Mouse (Mus musculus): ENCODE results near the gene Gm9964.
"Not testable (repeated sequence)": the region's sequence is repeated elsewhere in the genome, so short reads cannot be mapped to it uniquely, and the experiment has no call there.

DNA sequence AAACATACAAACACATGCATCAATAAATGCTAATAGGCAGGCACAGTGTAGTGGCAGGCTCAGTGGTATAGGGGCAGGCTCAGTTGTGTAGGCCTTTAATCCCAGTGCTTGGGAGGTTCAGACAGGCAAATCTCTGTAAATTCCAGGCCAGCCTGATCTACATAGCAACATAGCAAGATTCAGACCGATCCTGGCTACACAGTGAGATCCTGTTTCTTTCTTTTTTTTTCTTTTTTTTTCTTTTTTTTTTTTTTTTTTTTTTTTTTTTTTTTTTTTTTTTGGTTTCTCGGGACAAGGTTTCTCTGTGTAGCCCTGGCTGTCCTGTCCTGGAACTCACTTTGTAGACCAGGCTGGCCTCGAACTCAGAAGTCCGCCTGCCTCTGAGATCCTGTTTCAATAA, 36.6 kb downstream of the Gm9964 start:
- not testable (repeated sequence) for TF ChIP-seq CTCF (IDR thresholded peaks at IDR 0.05; ENCODE audit: low read depth, low read length); POLR2A (IDR thresholded peaks at IDR 0.05; ENCODE audit: insufficient read depth, low read length)

Data from ES-Bruce4 (cell line).